Mouse (Mus musculus) stomach, postnatal 0 days (tissue): ENCODE data around the gene Dhx34.

Source experiments
- CTCF ChIP-seq: IDR thresholded peaks from 2 replicates; pipeline ENCODE4 v1.5.1; 2016; ENCODE audit warnings: antibody characterized with exemption, low read depth, mild to moderate bottlenecking, moderate library complexity
- EP300 ChIP-seq: optimal IDR thresholded peaks from 2 replicates; pipeline ENCODE3; 2016; ENCODE audit warnings: antibody characterized with exemption

DNA sequence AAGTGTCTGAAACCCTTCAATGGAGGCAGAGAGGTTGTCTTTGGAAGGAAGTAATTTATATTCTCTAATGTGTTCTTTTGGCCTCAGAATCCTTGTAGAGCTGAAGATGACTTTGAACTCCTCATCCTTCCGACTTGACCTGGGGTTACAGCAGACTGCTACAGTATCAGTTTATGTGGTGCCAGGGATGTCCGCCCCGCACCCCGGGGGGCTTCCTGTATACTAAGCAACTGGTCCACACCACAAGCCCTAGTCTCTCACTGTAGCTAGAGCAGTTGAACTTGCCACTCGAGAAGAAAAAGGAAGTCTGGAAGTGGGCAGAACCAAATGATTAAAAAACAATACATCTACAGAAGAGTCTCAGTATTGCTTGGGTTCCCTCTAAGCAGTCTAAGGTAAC, 42.0 kb upstream of the Dhx34 start:
- TF ChIP-seq CTCF (no peak), EP300 (no peak)
